Mouse (Mus musculus) ES-Bruce4 (cell line): ENCODE measurements around the gene Cd300lf. TPM values are rescaled to one million over a fixed set of nuclear protein-coding genes. Genes with fewer than 3 reads are reported as not detected.
A peak's percentile ranks its signal among the peaks of the same experiment; 100 is the strongest.

Experiments
- H3K27ac ChIP-seq: 2 replicates; pipeline ENCODE4 v1.5.1; 2012; ENCODE audit warnings: low read length, inconsistent platforms; ENCODE audit not compliant: insufficient read depth
- H3K27me3 ChIP-seq: 2 replicates; pipeline ENCODE4 v1.6.1; 2012; ENCODE audit warnings: mild to moderate bottlenecking, low read length, inconsistent platforms; ENCODE audit not compliant: control insufficient read depth, poor library complexity, insufficient read depth, severe bottlenecking
- H3K36me3 ChIP-seq: 2 replicates; pipeline ENCODE4 v1.6.1; 2012; ENCODE audit warnings: inconsistent platforms, mild to moderate bottlenecking, low read length, moderate library complexity; ENCODE audit not compliant: control insufficient read depth, poor library complexity, insufficient read depth, severe bottlenecking
- H3K4me1 ChIP-seq: one replicate; pipeline ENCODE4 v1.8.1; 2011; ENCODE audit warnings: low read length; ENCODE audit not compliant: control insufficient read depth, insufficient read depth
- H3K4me3 ChIP-seq: 2 replicates; pipeline ENCODE4 v1.5.1; 2011; ENCODE audit warnings: low read depth, mild to moderate bottlenecking, low read length
- H3K9ac ChIP-seq: 2 replicates; pipeline ENCODE4 v1.6.1; 2012; ENCODE audit warnings: low read depth, mild to moderate bottlenecking, inconsistent platforms; ENCODE audit not compliant: poor library complexity, severe bottlenecking
- H3K9me3 ChIP-seq: replicated peaks from 2 replicates; pipeline ENCODE4 v1.6.1; 2012; ENCODE audit warnings: mild to moderate bottlenecking, low read length, inconsistent platforms; ENCODE audit not compliant: control insufficient read depth, poor library complexity, insufficient read depth, severe bottlenecking
- CTCF ChIP-seq: IDR thresholded peaks from one replicate; pipeline ENCODE4 v1.8.1; 2011; ENCODE audit warnings: low read depth, low read length
- EP300 ChIP-seq: IDR thresholded peaks from 2 replicates; pipeline ENCODE4 v1.6.1; 2011; ENCODE audit warnings: low read depth, low read length; ENCODE audit not compliant: insufficient read depth
- POLR2A ChIP-seq: IDR thresholded peaks from one replicate; pipeline ENCODE4 v1.8.1; 2011; ENCODE audit warnings: low read length; ENCODE audit not compliant: insufficient read depth
- polyA plus RNA-seq: library from polyadenylated mRNA; stranded (reverse); fragments of >200 nt; gene quantifications from 2 replicates; pipeline ENCODE4 v1.2.4, GENCODE M21; 2011; ENCODE audit warnings: low read depth; ENCODE audit not compliant: missing spikeins, insufficient read depth, insufficient read length

Gene Cd300lf
- 1.1 TPM in 1 of 2 replicates, not detected in the other for polyA plus RNA-seq

GRCm38 (mm10) chr11:115133800-115134199 is at the start of gene Cd300lf:
TSS of gene Cd300lf (minus strand) at chr11:115133992.
- no peak for TF ChIP-seq CTCF
- Histone ChIP-seq H3K4me3 (no peak within 1 kb of the TSS), H3K9ac (no peak within 1 kb of the TSS), H3K4me1 (no peaks in the 10 kb centered on the region), H3K9me3 (no peaks in the 10 kb centered on the region), H3K27me3 (no peaks in the 10 kb centered on the region), H3K27ac (no peak within 1 kb of the TSS), H3K36me3 (no peaks in the 10 kb centered on the region)

- Histone ChIP-seq H3K9me3 (no peaks in the 10 kb centered on the region), H3K27ac (no peak overlapping the region), H3K4me3 (no peak overlapping the region), H3K27me3 (no peaks in the 10 kb centered on the region), H3K9ac (no peak overlapping the region), H3K36me3 (0 out of 2 replicates have a peak, but pooled peaks cover 7% of the 10 kb centered on the region), H3K4me1 (peaks cover 6% of the 10 kb centered on the region)
- TF ChIP-seq POLR2A (no peak), EP300 (peak; percentile 53; the same call in 1 of the 2 replicates), CTCF (peak; percentile 96)
These were observed 48.3 kb upstream of the Cd300lf start for GRCm38 (mm10) chr11:115181913-115182638.

- no peak overlapping the region for H3K9ac ChIP-seq
- H3K36me3 ChIP-seq = 0 out of 2 replicates have a peak, but pooled peaks cover 7% of the 10 kb centered on the region
- no peak overlapping the region for H3K27ac ChIP-seq
- peaks cover 17% of the 10 kb centered on the region for H3K4me1 ChIP-seq
- TF ChIP-seq POLR2A (no peak), EP300 (no peak), CTCF (no peak)
- H3K27me3 ChIP-seq = no peaks in the 10 kb centered on the region
- H3K9me3 ChIP-seq = no peaks in the 10 kb centered on the region
- H3K4me3 ChIP-seq = no peak overlapping the region
These were observed 46.1 kb upstream of the Cd300lf start for GRCm38 (mm10) chr11:115179881-115180280.

GRCm38 (mm10) chr11:115179191-115179590 is 45.4 kb upstream of the Cd300lf start:
- no peak overlapping the region for H3K27ac ChIP-seq
- no peak for TF ChIP-seq POLR2A
- TF ChIP-seq CTCF = no peak
- TF ChIP-seq EP300 = no peak
- H3K4me3 ChIP-seq = no peak overlapping the region
- H3K36me3 ChIP-seq = 0 out of 2 replicates have a peak, but pooled peaks cover 7% of the 10 kb centered on the region
- H3K27me3 ChIP-seq = no peaks in the 10 kb centered on the region
- H3K4me1 ChIP-seq = peaks cover 21% of the 10 kb centered on the region
- H3K9ac ChIP-seq = no peak overlapping the region
- no peaks in the 10 kb centered on the region for H3K9me3 ChIP-seq

GRCm38 (mm10) chr11:115178766-115179165 is 45.0 kb upstream of the Cd300lf start:
- TF ChIP-seq POLR2A (no peak), CTCF (no peak), EP300 (no peak)
- Histone ChIP-seq H3K4me1 (peaks cover 21% of the 10 kb centered on the region), H3K36me3 (0 out of 2 replicates have a peak, but pooled peaks cover 7% of the 10 kb centered on the region), H3K9me3 (no peaks in the 10 kb centered on the region), H3K27ac (no peak overlapping the region), H3K27me3 (no peaks in the 10 kb centered on the region), H3K9ac (no peak overlapping the region), H3K4me3 (no peak overlapping the region)

GRCm38 (mm10) chr11:115177559-115178195 is 43.9 kb upstream of the Cd300lf start:
- Histone ChIP-seq H3K27me3 (no peaks in the 10 kb centered on the region), H3K9me3 (no peaks in the 10 kb centered on the region), H3K4me3 (no peak overlapping the region), H3K27ac (no peak overlapping the region), H3K9ac (no peak overlapping the region), H3K36me3 (0 out of 2 replicates have a peak, but pooled peaks cover 7% of the 10 kb centered on the region), H3K4me1 (peaks cover 21% of the 10 kb centered on the region)
- no peak for TF ChIP-seq CTCF
- no peak for TF ChIP-seq EP300
- no peak for TF ChIP-seq POLR2A
